Mouse (Mus musculus) NIH3T3 (cell line): ENCODE measurements around the gene Acoxl.

Source experiments
- DNase-seq: peaks from one replicate; pipeline ENCODE4 v3.0.0-alpha.2; 2012; ENCODE audit warnings: low read depth

Acoxl gene

GRCm38 (mm10) chr2:127937079-127937478 is 98.4 kb downstream of the Acoxl start:
- DNase-seq = no peak

- no peak for DNase-seq
Measured at GRCm38 (mm10) chr2:127939206-127939605, 100.5 kb downstream of the Acoxl start.

- DNase-seq = no peak
Measured at GRCm38 (mm10) chr2:127960579-127960978, 121.9 kb downstream of the Acoxl start.

- peak; percentile 48 for DNase-seq
Measured at GRCm38 (mm10) chr2:127961154-127961553, 122.5 kb downstream of the Acoxl start.

- peak; percentile 22 for DNase-seq
Measured at GRCm38 (mm10) chr2:127961802-127962433, 123.2 kb downstream of the Acoxl start.

GRCm38 (mm10) chr2:127968944-127969343 is 130.3 kb downstream of the Acoxl start:
- DNase-seq = no peak

- DNase-seq = no peak
Measured at GRCm38 (mm10) chr2:127976276-127976675, 137.6 kb downstream of the Acoxl start.

- DNase-seq = no peak
Measured at GRCm38 (mm10) chr2:127978601-127979230, 140.0 kb downstream of the Acoxl start.

GRCm38 (mm10) chr2:127982610-127983009 is 143.9 kb downstream of the Acoxl start:
- DNase-seq = no peak

- DNase-seq = no peak
Measured at GRCm38 (mm10) chr2:127983301-127983700, 144.6 kb downstream of the Acoxl start.

- DNase-seq = no peak
Measured at GRCm38 (mm10) chr2:127983981-127984380, 145.3 kb downstream of the Acoxl start.

- no peak for DNase-seq
Measured at GRCm38 (mm10) chr2:127987706-127988105, 149.0 kb downstream of the Acoxl start.

GRCm38 (mm10) chr2:127990856-127991479 is 152.3 kb downstream of the Acoxl start:
- DNase-seq = peak; percentile 28

GRCm38 (mm10) chr2:127991656-127992055 is 153.0 kb downstream of the Acoxl start:
- no peak for DNase-seq

GRCm38 (mm10) chr2:128008662-128009423 is 170.2 kb downstream of the Acoxl start:
- no peak for DNase-seq

- DNase-seq = no peak
Measured at GRCm38 (mm10) chr2:128014613-128015012, 175.9 kb downstream of the Acoxl start.

- DNase-seq = no peak
Measured at GRCm38 (mm10) chr2:128015602-128016001, 176.9 kb downstream of the Acoxl start.

GRCm38 (mm10) chr2:128020039-128020907 is 181.6 kb downstream of the Acoxl start:
- no peak for DNase-seq

GRCm38 (mm10) chr2:128020908-128021193 is 182.2 kb downstream of the Acoxl start:
- no peak for DNase-seq

- peak; percentile 20 for DNase-seq
Measured at GRCm38 (mm10) chr2:128023855-128024254, 185.2 kb downstream of the Acoxl start.

GRCm38 (mm10) chr2:128027696-128028095 is 189.0 kb downstream of the Acoxl start:
- no peak for DNase-seq

GRCm38 (mm10) chr2:128029968-128030367 is 191.3 kb downstream of the Acoxl start:
- DNase-seq = no peak
